Mouse (Mus musculus): Measurements from ENCODE around the gene Cadm1. TPM values are rescaled to one million over a fixed set of nuclear protein-coding genes. Genes with fewer than 3 reads are reported as not detected.

Gene Cadm1
- total and polyA plus RNA-seq, 3 experiments = 0.14 to 0.31 TPM; not detected in 1

DNA sequence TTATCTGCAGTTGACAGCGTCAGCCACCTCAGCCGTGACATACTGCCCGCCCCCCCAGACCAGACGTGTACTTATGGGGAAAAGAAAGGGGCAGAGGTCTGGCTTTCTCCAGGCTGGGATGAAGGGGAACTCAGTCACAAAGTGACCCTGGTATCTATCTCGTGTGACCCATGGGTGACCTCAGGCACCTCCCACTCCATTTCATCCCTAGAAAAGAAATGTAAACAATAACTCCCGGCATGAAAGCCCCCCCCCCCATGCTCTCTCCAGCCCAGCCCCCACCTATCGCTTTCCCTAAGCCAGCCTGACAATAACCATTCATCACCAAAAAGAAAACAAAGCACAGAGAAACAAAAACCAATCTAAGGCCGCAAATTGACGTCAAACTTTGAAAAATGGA, 365.1 kb downstream of the Cadm1 start:
- Histone ChIP-seq H3K4me3 (ENCODE audit: control insufficient read depth in 1 of 2, insufficient read depth in 1 of 2, low read depth in 2 of 2, low read length in 2 of 2) (no peak overlapping the region), H3K27ac (ENCODE audit: control insufficient read depth, low read depth, low read length) (no peak overlapping the region), H3K79me2 (ENCODE audit: control insufficient read depth, insufficient read depth, low read length, poor library complexity) (no peaks in the 10 kb centered on the region), H3K36me3 (ENCODE audit: control insufficient read depth in 1 of 2, insufficient read depth in 2 of 2, low read length in 2 of 2) (no peaks in the 10 kb centered on the region), H3K9ac (ENCODE audit: control insufficient read depth, low read depth, low read length, poor library complexity, severe bottlenecking) (no peak overlapping the region), H3K27me3 (ENCODE audit: control insufficient read depth in 1 of 2, insufficient read depth in 2 of 2, low read length in 2 of 2) (no peaks in the 10 kb centered on the region), H3K9me3 (replicated peaks; ENCODE audit: insufficient read depth, low read length) (no peaks in the 10 kb centered on the region), H3K4me1 (ENCODE audit: control insufficient read depth in 1 of 2, insufficient read depth in 2 of 2, low read length in 2 of 2) (no peaks in the 10 kb centered on the region)
- no peak for DNase-seq (ENCODE audit: low read depth, low spot score)
- TF ChIP-seq ZKSCAN1 (IDR thresholded peaks at IDR 0.05; ENCODE audit: low read depth, low read length) (no peak), BHLHE40 (IDR thresholded peaks at IDR 0.05; ENCODE audit: borderline replicate concordance, low read depth, low read length) (no peak), USF1 (IDR thresholded peaks at IDR 0.05; ENCODE audit: low read depth, low read length) (no peak), HCFC1 (IDR thresholded peaks at IDR 0.05; ENCODE audit: low read depth, low read length) (no peak), SMC3 (IDR thresholded peaks at IDR 0.05; ENCODE audit: low read depth, low read length) (no peak), POLR2A (IDR thresholded peaks at IDR 0.05; ENCODE audit: control insufficient read depth in 1 of 2, insufficient read depth in 1 of 2, low read depth in 1 of 2, low read length in 2 of 2, poor library complexity in 1 of 2) (no peak), MAX (IDR thresholded peaks at IDR 0.05; ENCODE audit: low read length) (no peak), E2F4 (IDR thresholded peaks at IDR 0.05; ENCODE audit: borderline replicate concordance, low read depth, low read length) (no peak), MYB (IDR thresholded peaks at IDR 0.05; ENCODE audit: low read depth, low read length) (no peak), MAZ (IDR thresholded peaks at IDR 0.05; ENCODE audit: low read depth, low read length) (no peak), NELFE (IDR thresholded peaks at IDR 0.05; ENCODE audit: low read depth, low read length) (no peak), POLR2AphosphoS5 (IDR thresholded peaks at IDR 0.05; ENCODE audit: borderline replicate concordance, low read depth, low read length) (no peak), CTCF (IDR thresholded peaks at IDR 0.05 in 2 of 3, conservative IDR thresholded peaks at IDR 0.05 in 1 of 3; ENCODE audit: control insufficient read depth in 1 of 3, insufficient read depth in 1 of 3, low read depth in 2 of 3, low read length in 3 of 3, poor library complexity in 1 of 3, severe bottlenecking in 1 of 3) (no peak)

DNA sequence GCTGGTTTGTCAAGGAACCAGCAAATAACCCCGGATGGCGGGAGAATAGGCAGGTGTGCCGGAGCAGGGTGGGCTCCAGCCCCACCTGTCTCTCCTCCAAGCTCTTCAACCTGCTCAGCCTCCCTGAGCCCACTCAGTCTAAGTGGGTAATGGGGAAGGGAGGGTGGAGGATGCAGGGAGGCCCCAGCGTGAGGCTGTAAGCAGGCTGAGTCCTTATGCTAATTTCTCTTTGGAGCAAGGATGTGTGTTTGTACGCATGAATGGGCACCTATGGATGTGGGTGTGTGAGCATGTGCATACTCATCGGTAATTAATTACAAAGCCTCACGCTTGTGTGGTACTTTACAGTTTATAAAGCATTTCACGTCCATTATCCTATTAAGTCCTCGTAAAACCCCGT, 370.8 kb downstream of the Cadm1 start:
- Histone ChIP-seq H3K36me3 (ENCODE audit: control insufficient read depth in 1 of 2, insufficient read depth in 2 of 2, low read length in 2 of 2) (no peaks in the 10 kb centered on the region), H3K4me3 (ENCODE audit: control insufficient read depth in 1 of 2, insufficient read depth in 1 of 2, low read depth in 2 of 2, low read length in 2 of 2) (no peak overlapping the region), H3K9me3 (replicated peaks; ENCODE audit: insufficient read depth, low read length) (no peaks in the 10 kb centered on the region), H3K27me3 (ENCODE audit: control insufficient read depth in 1 of 2, insufficient read depth in 2 of 2, low read length in 2 of 2) (no peaks in the 10 kb centered on the region), H3K9ac (ENCODE audit: control insufficient read depth, low read depth, low read length, poor library complexity, severe bottlenecking) (no peak overlapping the region), H3K4me1 (ENCODE audit: control insufficient read depth in 1 of 2, insufficient read depth in 2 of 2, low read length in 2 of 2) (no peaks in the 10 kb centered on the region), H3K79me2 (ENCODE audit: control insufficient read depth, insufficient read depth, low read length, poor library complexity) (no peaks in the 10 kb centered on the region), H3K27ac (ENCODE audit: control insufficient read depth, low read depth, low read length) (no peak overlapping the region)
- TF ChIP-seq ZMIZ1 (IDR thresholded peaks at IDR 0.05; ENCODE audit: low read depth, low read length) (no peak), ZKSCAN1 (IDR thresholded peaks at IDR 0.05; ENCODE audit: low read depth, low read length) (no peak), MYB (IDR thresholded peaks at IDR 0.05; ENCODE audit: low read depth, low read length) (no peak), USF1 (IDR thresholded peaks at IDR 0.05; ENCODE audit: low read depth, low read length) (no peak), POLR2A (IDR thresholded peaks at IDR 0.05; ENCODE audit: control insufficient read depth in 1 of 2, insufficient read depth in 1 of 2, low read depth in 1 of 2, low read length in 2 of 2, poor library complexity in 1 of 2) (no peak), TBP (IDR thresholded peaks at IDR 0.05; ENCODE audit: low read depth, low read length) (no peak), BHLHE40 (IDR thresholded peaks at IDR 0.05; ENCODE audit: borderline replicate concordance, low read depth, low read length) (no peak), MXI1 (IDR thresholded peaks at IDR 0.05; ENCODE audit: low read depth, low read length) (no peak), MYC (IDR thresholded peaks at IDR 0.05; ENCODE audit: low read depth, low read length) (no peak), SIN3A (IDR thresholded peaks at IDR 0.05; ENCODE audit: low read length) (no peak), MAFK (IDR thresholded peaks at IDR 0.05; ENCODE audit: borderline replicate concordance, low read depth, low read length) (no peak), JUND (IDR thresholded peaks at IDR 0.05; ENCODE audit: low read depth, low read length) (no peak), CHD1 (IDR thresholded peaks at IDR 0.05; ENCODE audit: low read depth, low read length) (no peak)
- DNase-seq (ENCODE audit: low read depth, low spot score) = no peak
